In the genomic region with DNA sequence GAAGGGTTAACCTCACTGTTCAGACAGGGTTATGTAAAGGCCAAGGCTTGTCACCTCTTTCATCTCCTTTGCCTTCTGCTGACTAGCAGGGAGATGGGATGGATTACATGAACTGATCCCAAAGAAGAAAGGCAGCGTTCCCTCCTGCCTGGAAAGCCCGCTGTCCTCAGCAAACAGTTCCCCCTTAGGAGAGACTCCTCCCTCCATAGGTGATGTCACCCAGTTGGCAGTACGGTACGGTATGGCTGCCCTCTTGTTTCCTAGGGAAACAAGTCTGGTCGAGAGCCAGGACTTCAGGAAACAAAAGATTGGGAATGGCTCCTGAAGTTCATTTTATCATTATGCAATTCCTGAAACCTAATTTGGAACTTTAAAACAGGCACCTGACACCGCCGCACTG, we compare ENCODE assay signal across 9 mouse cellular contexts. TPM values are rescaled to one million over a fixed set of nuclear protein-coding genes. Genes with fewer than 3 reads are reported as not detected.
A peak's percentile ranks its signal among the peaks of the same experiment; 100 is the strongest.
DNase-seq lines count a peak whose midpoint lies in the region; ATAC-seq lines count a peak whose summit lies in the region.
"Had no signal": no experiment of that assay in that cellular context is flagged by ENCODE, and none has a peak within 500 bp of the region (broad histone marks: within the 10 kb centered on the region; RNA-seq: fewer than 3 reads in every experiment).

No protein-coding gene starts in this region.

- no peaks in the 10 kb centered on the region for H3K27me3 ChIP-seq in heart, embryonic 13.5 days (replicated peaks)
- no peaks in the 10 kb centered on the region for H3K27me3 ChIP-seq in heart, embryonic 10.5 days (ENCODE audit: insufficient read depth, poor library complexity, severe bottlenecking)
- no peaks in the 10 kb centered on the region for H3K27me3 ChIP-seq in forebrain, embryonic 13.5 days

- no peak overlapping the region for H3K9ac ChIP-seq in heart, embryonic 13.5 days
- 0 out of 2 replicates have a peak overlapping the region, but pooled peaks have one; percentile 45 for H3K9ac ChIP-seq in forebrain, embryonic 13.5 days

- no peaks in the 10 kb centered on the region for H3K9me3 ChIP-seq in heart, embryonic 13.5 days
- no peaks in the 10 kb centered on the region for H3K9me3 ChIP-seq in heart, embryonic 10.5 days
- H3K9me3 ChIP-seq in forebrain, embryonic 13.5 days (replicated peaks) = no peaks in the 10 kb centered on the region

- 54% methylated on average over 7 of the region's 7 CpGs for WGBS in heart, embryonic 13.5 days
- 64% methylated on average over 7 of the region's 7 CpGs for WGBS in heart, embryonic 10.5 days
- 26% methylated on average over 7 of the region's 7 CpGs for WGBS in forebrain, embryonic 13.5 days

- H3K4me2 ChIP-seq in heart, embryonic 13.5 days = no peak overlapping the region; the same call in 1 of the 2 replicates
- peak overlapping the region; percentile 12; the same call in 1 of the 2 replicates for H3K4me2 ChIP-seq in forebrain, embryonic 13.5 days

- no peak overlapping the region for H3K4me3 ChIP-seq in heart, embryonic 13.5 days
- H3K4me3 ChIP-seq in heart, embryonic 10.5 days = no peak overlapping the region
- no peak overlapping the region for H3K4me3 ChIP-seq in forebrain, embryonic 13.5 days

- ATAC-seq in heart, embryonic 13.5 days (ENCODE audit: extremely low read depth, insufficient number of reproducible peaks, low FRiP score, low TSS enrichment) = no peak
- peak; percentile 73; the same call in 1 of the 2 replicates for ATAC-seq in forebrain, embryonic 13.5 days

- peaks cover 20% of the 10 kb centered on the region for H3K36me3 ChIP-seq in heart, embryonic 13.5 days
- H3K36me3 ChIP-seq in heart, embryonic 10.5 days = peaks cover 35% of the 10 kb centered on the region
- H3K36me3 ChIP-seq in forebrain, embryonic 13.5 days (ENCODE audit: poor library complexity, severe bottlenecking) = peaks cover 8% of the 10 kb centered on the region

- DNase-seq in heart, embryonic 10.5 days (ENCODE audit: low spot score) = no peak
- DNase-seq in lung, adult 18-20 months = peak; percentile 38 to 64
- no peak for DNase-seq in lung, postnatal 4 days
- peak; percentile 53 for DNase-seq in skeletal muscle tissue, adult 2 months (ENCODE audit: low read depth, low spot score)
- DNase-seq in thymus, postnatal 36 days = no peak
- DNase-seq in c-Kit-positive CD71-positive TER-119-positive erythroid progenitor cells, embryonic 14.5 days (ENCODE audit: low spot score) = no peak
- DNase-seq: thymus, postnatal 25 days had no signal

- H3K27ac ChIP-seq in heart, embryonic 13.5 days (replicated peaks) = 0 out of 2 replicates have a peak overlapping the region, but pooled peaks have one; percentile 1
- H3K27ac ChIP-seq in heart, embryonic 10.5 days = no peak overlapping the region
- peak overlapping the region; percentile 57 for H3K27ac ChIP-seq in forebrain, embryonic 13.5 days

- H3K4me1 ChIP-seq in heart, embryonic 13.5 days = peaks cover 34% of the 10 kb centered on the region
- H3K4me1 ChIP-seq in heart, embryonic 10.5 days = peaks cover 31% of the 10 kb centered on the region
- H3K4me1 ChIP-seq in forebrain, embryonic 13.5 days = peaks cover 57% of the 10 kb centered on the region

RNA-seq across cellular contexts. Expression of a gene that starts 8.1 kb away (rescaled TPM):
- 26.0 and 26.7 TPM in 2 replicates for polyA plus RNA-seq in heart, embryonic 13.5 days (2015; fragmentation: Nextera tagmentation; extraction: Ambion mirVana)
- 34.1 and 46.5 TPM in 2 replicates for polyA plus RNA-seq in heart, embryonic 10.5 days (2016; fragmentation: Nextera tagmentation; extraction: Ambion mirVana)
- 47.8 and 49.2 TPM in 2 replicates for polyA plus RNA-seq in forebrain, embryonic 13.5 days (2015; fragmentation: Nextera tagmentation; extraction: Ambion mirVana)

RNA-seq across cellular contexts. Expression of a gene that starts 8.4 kb away (rescaled TPM):
- 94.0 and 97.4 TPM in 2 replicates for polyA plus RNA-seq in heart, embryonic 13.5 days (2015; fragmentation: Nextera tagmentation; extraction: Ambion mirVana)
- 116 and 157 TPM in 2 replicates for polyA plus RNA-seq in heart, embryonic 10.5 days (2016; fragmentation: Nextera tagmentation; extraction: Ambion mirVana)
- 260 and 282 TPM in 2 replicates for polyA plus RNA-seq in forebrain, embryonic 13.5 days (2015; fragmentation: Nextera tagmentation; extraction: Ambion mirVana)

Comparison
In these comparisons a context has a peak if more than half of its experiments do, and no peak if none do; other contexts are left out.
1. DNase-seq: peak in lung, adult 18-20 months (2 of 2) and skeletal muscle tissue, adult 2 months (single experiment); none in heart, embryonic 10.5 days (single experiment), lung, postnatal 4 days (0 of 2), thymus, postnatal 36 days (0 of 2) and c-Kit-positive CD71-positive TER-119-positive erythroid progenitor cells, embryonic 14.5 days (single experiment).